Mouse (Mus musculus) lung, embryonic 16.5 days (tissue): Measurements from ENCODE around the gene Rsph3b. TPM values are rescaled to one million over a fixed set of nuclear protein-coding genes. Genes with fewer than 3 reads are reported as not detected.
"Not testable (repeated sequence)": the region's sequence is repeated elsewhere in the genome, so short reads cannot be mapped to it uniquely, and the experiment has no call there.

Source experiments
- ATAC-seq: fragments of 200-750 bp; cut with Nextera tagmentation; 2 replicates; pipeline ENCODE4 v1.8.0; 2017; ENCODE audit warnings: low read depth, mild to moderate bottlenecking, moderate library complexity
- H3K27ac ChIP-seq: fragments of 300-500 bp; sonication (generic); 2 replicates; pipeline ENCODE4 v1.5.1; 2014; ENCODE audit warnings: mild to moderate bottlenecking, control low read depth, low read length
- H3K27me3 ChIP-seq: fragments of 300-500 bp; sonication (generic); 2 replicates; pipeline ENCODE4 v1.6.1; 2014; ENCODE audit warnings: low read depth, low read length, mixed read lengths; ENCODE audit not compliant: control insufficient read depth, insufficient read depth
- H3K36me3 ChIP-seq: fragments of 300-500 bp; sonication (generic); 2 replicates; pipeline ENCODE4 v1.6.1; 2014; ENCODE audit warnings: low read length; ENCODE audit not compliant: control insufficient read depth, insufficient read depth
- H3K4me1 ChIP-seq: fragments of 300-500 bp; sonication (generic); replicated peaks from 2 replicates; pipeline ENCODE4 v1.6.1; 2014; ENCODE audit warnings: low read length, mixed read lengths; ENCODE audit not compliant: control insufficient read depth, insufficient read depth
- H3K4me2 ChIP-seq: fragments of 300-500 bp; sonication (generic); 2 replicates; pipeline ENCODE4 v1.6.1; 2014; ENCODE audit warnings: low read depth, low read length, control low read depth
- H3K4me3 ChIP-seq: fragments of 300-500 bp; sonication (generic); 2 replicates; pipeline ENCODE4 v1.5.1; 2014; ENCODE audit warnings: mild to moderate bottlenecking, low read length, control low read depth
- H3K9ac ChIP-seq: fragments of 300-500 bp; sonication (generic); 2 replicates; pipeline ENCODE4 v1.6.1; 2014; ENCODE audit warnings: low read length, control low read depth
- H3K9me3 ChIP-seq: fragments of 300-500 bp; sonication (generic); 2 replicates; pipeline ENCODE4 v1.6.1; 2016; ENCODE audit warnings: low read length; ENCODE audit not compliant: control insufficient read depth
- WGBS: fragments of 180-500 bp; shearing (Covaris S2); extraction: QIAGEN DNeasy Blood & Tissue Kit; methylation state at CpG from one replicate; pipeline ENCODE4 v1.1.7; 2014; 5-methylcytosine and 5-hydroxymethylcytosine counted together
- polyA plus RNA-seq: library from polyadenylated mRNA; unstranded; fragments of >200 nt; fragmentation: Nextera tagmentation; extraction: Ambion mirVana; gene quantifications from 2 replicates; pipeline ENCODE4 v1.2.1, GENCODE M21; 2015

Gene Rsph3b
- 48.9 TPM in 2 replicates for polyA plus RNA-seq

- peak within 1 kb of the TSS; percentile 65 for H3K4me2 ChIP-seq
- under 1% methylated on average over 58 of the region's 73 CpGs for whole genome bisulfite sequencing
- not testable (repeated sequence) for H3K9me3 ChIP-seq, H3K36me3 ChIP-seq, H3K27me3 ChIP-seq, H3K4me1 ChIP-seq
- peak within 1 kb of the TSS; percentile 59 for H3K4me3 ChIP-seq
- peak; percentile 97 for ATAC-seq
- peak within 1 kb of the TSS; percentile 66 for H3K9ac ChIP-seq
- peak within 1 kb of the TSS; percentile 85 for H3K27ac ChIP-seq
These were observed at the start of gene Rsph3b for GRCm38 (mm10) chr17:6947984-6948768. Gene Rsph3b (minus strand): TSS chr17:6948682.

DNA sequence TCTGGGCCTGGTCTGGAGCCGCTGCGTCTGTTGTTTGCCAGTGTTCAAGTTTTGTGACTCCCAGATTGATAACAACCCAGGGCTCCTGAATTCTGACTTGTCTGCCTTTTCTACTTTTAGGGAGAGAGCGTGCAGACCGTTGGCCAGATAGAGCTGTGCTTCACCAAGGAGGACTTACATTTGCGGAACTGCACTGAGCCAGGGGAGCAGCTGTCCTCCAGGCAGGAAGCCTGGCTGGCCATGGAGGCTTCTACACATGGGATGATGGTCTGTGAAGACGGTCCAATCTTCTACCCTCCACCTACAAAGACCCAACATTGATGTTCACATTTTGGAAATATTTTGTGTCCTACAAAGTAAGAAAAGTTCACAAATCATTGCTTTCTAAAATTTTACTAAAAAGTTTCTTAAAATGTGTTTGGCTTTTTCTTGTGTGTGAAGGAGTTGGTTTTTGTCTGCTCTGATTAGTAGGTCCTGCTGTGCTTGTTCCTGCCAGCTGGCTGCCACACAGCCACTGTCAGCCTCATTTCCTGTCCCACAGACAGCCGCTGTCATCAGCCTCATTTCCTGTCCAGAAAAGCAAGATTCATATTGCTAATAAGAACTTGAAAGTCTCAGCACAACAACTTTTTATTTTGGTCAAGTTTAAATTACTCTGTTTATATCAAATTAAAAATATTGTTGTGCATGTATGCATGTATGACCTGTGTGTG is 49.5 kb upstream of the Rsph3b start:
- H3K4me2 ChIP-seq, H3K4me3 ChIP-seq, H3K4me1 ChIP-seq, H3K27ac ChIP-seq, H3K9ac ChIP-seq, H3K9me3 ChIP-seq, H3K27me3 ChIP-seq, H3K36me3 ChIP-seq: not testable (repeated sequence)
- ATAC-seq = peak; percentile 70
- WGBS = 80% methylated on average over 1 of the region's 7 CpGs

GRCm38 (mm10) chr17:6996826-6997225 is 48.3 kb upstream of the Rsph3b start:
- H3K4me2 ChIP-seq, H3K4me3 ChIP-seq, H3K36me3 ChIP-seq, H3K9me3 ChIP-seq, H3K27ac ChIP-seq, H3K27me3 ChIP-seq, H3K4me1 ChIP-seq, H3K9ac ChIP-seq, ATAC-seq: not testable (repeated sequence)
- 70% methylated on average over 8 of the region's 8 CpGs for WGBS

DNA sequence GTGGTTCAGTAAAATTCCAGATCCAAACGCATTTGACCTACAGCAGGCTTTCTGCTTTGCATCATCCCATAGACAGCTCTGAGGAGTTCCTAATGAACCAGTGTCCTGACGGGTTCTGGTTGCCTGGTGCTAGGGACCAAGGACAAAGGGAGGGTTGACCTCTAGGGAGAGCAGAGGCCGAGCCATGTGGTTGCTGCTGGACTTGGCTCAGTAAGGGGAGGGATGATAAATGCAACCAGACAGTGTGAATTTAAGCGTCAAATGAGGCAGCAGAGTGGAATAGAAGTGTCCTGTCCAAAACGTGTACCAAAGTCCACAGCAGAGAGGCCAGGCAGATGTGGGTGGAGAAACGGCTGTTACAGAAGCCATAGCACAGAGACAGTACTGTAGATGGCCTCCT is 47.0 kb upstream of the Rsph3b start:
- not testable (repeated sequence) for H3K27me3 ChIP-seq, H3K27ac ChIP-seq, ATAC-seq, H3K4me3 ChIP-seq, H3K4me1 ChIP-seq, H3K4me2 ChIP-seq, H3K9ac ChIP-seq, H3K9me3 ChIP-seq, H3K36me3 ChIP-seq
- no CpG with 5 or more reads among the region's 6 CpGs for WGBS

DNA sequence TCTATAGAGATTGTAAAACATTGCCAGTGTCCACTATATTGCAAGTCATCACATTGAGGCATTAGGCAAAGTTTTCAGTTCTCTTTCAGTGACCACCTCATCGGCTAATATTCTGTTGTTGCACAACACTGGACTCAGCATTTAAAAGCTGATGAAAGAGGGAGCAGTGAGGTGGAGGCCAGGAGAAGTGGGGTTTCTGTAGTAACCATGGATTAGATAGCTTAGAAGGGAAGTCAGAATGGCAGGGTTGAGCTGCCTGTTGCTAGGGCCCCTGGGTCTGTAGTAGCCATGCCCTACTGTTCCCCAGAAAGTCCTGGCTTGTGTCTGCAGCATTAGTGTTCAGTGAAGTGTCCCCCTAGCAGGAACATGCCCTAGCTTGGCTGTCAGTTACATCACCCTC is 37.6 kb upstream of the Rsph3b start:
- not testable (repeated sequence) for H3K9ac ChIP-seq, H3K4me3 ChIP-seq, H3K27ac ChIP-seq, ATAC-seq, H3K4me2 ChIP-seq, H3K9me3 ChIP-seq, H3K36me3 ChIP-seq, H3K27me3 ChIP-seq, H3K4me1 ChIP-seq
- WGBS = 97% methylated on average over 1 of the region's 1 CpGs

DNA sequence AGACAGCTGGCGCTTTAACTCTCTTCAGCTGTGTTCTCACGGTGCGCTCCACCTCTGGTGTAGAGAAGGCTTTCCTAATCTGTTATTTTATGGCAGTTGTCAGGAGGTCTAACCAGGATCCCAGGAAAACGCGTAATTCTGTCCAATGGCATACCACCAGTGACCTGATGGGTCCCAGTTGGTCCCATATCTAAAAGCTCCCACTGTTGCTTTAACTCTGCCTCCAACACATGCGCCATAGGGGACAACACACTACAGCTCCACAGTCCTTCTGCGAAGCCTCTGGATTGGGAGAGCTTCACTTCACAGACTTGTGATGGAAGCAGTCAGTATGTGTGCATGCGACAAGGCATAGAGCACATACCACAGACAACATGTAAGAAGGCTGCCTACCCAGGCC is 31.7 kb upstream of the Rsph3b start:
- not testable (repeated sequence) for ATAC-seq

DNA sequence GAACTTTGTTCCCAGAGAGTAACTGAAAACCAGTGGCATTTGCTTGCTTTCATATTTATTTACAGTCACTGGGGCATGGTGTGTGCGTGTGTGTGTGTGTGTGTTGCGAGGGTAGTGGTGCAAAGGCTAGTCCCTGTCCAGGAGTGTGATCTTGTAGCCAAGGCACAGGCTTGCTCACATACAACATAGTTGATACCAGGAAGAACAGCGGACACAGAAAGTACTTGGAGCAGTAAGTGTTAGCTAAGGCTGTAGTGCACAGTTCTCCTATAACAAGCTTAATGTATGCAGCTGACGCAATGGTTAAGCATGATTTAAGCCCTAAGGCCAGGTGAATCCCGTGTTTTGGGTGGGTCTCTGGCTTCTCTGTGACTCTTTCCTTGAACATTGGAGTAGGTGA is 30.9 kb upstream of the Rsph3b start:
- 3% methylated on average over 4 of the region's 5 CpGs for WGBS
- not testable (repeated sequence) for H3K27me3 ChIP-seq, H3K9me3 ChIP-seq, H3K36me3 ChIP-seq, H3K27ac ChIP-seq, H3K4me1 ChIP-seq
- peak overlapping the region; percentile 71 for H3K9ac ChIP-seq
- ATAC-seq = peak; percentile 13; the same call in 1 of the 2 replicates
- peak overlapping the region; percentile 51 for H3K4me2 ChIP-seq
- peak overlapping the region; percentile 61 for H3K4me3 ChIP-seq

More for the DNA sequence above, 31.7 kb upstream of the Rsph3b start:
- H3K9ac ChIP-seq, H3K4me2 ChIP-seq, H3K9me3 ChIP-seq, H3K36me3 ChIP-seq, H3K4me3 ChIP-seq, H3K4me1 ChIP-seq, H3K27me3 ChIP-seq, H3K27ac ChIP-seq: not testable (repeated sequence)
- WGBS = 92% methylated on average over 5 of the region's 8 CpGs

GRCm38 (mm10) chr17:6978287-6979248 is 30.1 kb upstream of the Rsph3b start, which contains the start of gene Gm49721:
Gene Gm49721 (plus strand): TSS chr17:6978904.
- H3K4me1 ChIP-seq, H3K9me3 ChIP-seq, H3K27me3 ChIP-seq, H3K36me3 ChIP-seq: not testable (repeated sequence)
- peak within 1 kb of the TSS; percentile 61 for H3K4me3 ChIP-seq
- ATAC-seq = peak; percentile 99
- peak within 1 kb of the TSS; percentile 52 for H3K4me2 ChIP-seq
- peak within 1 kb of the TSS; percentile 43; the same call in 1 of the 2 replicates for H3K27ac ChIP-seq
- 1% methylated on average over 43 of the region's 68 CpGs for WGBS
- H3K9ac ChIP-seq = peak within 1 kb of the TSS; percentile 71

GRCm38 (mm10) chr17:6974985-6975384 is 26.5 kb upstream of the Rsph3b start:
- not testable (repeated sequence) for H3K9ac ChIP-seq, H3K27ac ChIP-seq, H3K4me3 ChIP-seq, ATAC-seq, H3K4me1 ChIP-seq, H3K9me3 ChIP-seq, H3K4me2 ChIP-seq, H3K27me3 ChIP-seq, H3K36me3 ChIP-seq
- 49% methylated on average over 3 of the region's 3 CpGs for WGBS
